Mouse (Mus musculus) B cell, adult 2 months (primary cell): Measurements from ENCODE around the gene Cdh15.

Experiments used
- DNase-seq, 2 experiments: peaks; one replicate each; pipeline ENCODE4 v3.0.0; 2022

The Cdh15 gene

GRCm38 (mm10) chr8:122847829-122848561 lies at the start of gene Cdh15:
Gene Cdh15 (plus strand): TSS chr8:122847966.
- peak; percentile 23 to 27 for DNase-seq

DNA sequence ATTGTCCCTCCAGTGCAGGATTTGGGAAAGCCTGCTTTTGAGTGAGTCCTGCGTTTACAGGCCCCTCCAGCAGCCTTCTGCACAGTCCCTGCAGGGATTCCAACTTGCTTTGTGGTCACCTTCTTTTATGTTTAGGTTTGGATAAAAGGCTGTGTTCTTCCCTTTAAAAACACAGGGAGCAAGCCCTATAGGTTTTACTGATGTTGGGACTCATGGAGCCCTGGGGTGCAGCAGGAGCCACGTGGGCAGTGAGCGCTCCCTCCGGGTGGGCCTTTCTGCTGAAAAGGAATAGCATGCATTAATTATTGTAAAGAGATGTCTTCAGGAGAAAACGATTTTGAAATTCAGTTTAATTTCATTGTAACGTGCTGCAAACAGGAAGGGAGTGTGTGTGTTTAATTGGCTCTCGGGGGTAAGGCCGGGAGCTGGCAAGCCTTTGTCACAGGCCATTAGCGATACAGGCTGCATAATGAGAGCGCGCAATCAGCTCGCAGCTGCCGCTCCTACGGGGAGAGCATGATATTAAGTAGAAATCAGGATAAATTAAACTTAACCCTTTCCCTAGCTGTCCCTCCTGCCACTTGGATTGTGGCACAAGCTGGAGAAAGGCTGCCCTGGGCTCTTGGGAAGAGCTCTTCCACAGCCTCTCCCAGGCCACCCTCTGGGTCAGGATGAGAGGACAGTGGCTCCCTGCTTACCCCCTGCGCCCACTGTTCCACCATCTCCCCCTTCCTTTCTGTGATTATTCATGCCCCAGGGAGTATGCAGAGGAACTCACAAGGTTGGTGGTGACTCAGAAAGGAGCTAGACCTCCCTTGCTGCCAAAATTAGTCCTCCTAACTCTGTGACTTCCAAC lies 43.6 kb upstream of the Cdh15 start:
- DNase-seq, result no peak

GRCm38 (mm10) chr8:122805349-122805748 lies 42.4 kb upstream of the Cdh15 start:
- no peak for DNase-seq

GRCm38 (mm10) chr8:122806956-122807538 lies 40.7 kb upstream of the Cdh15 start:
- DNase-seq, result no peak

GRCm38 (mm10) chr8:122807907-122808306 lies 39.9 kb upstream of the Cdh15 start:
- no peak for DNase-seq

- no peak for DNase-seq
Observed at GRCm38 (mm10) chr8:122810376-122810775, 37.4 kb upstream of the Cdh15 start.

- DNase-seq, result no peak
Observed at GRCm38 (mm10) chr8:122811870-122812494, 35.8 kb upstream of the Cdh15 start.

GRCm38 (mm10) chr8:122812610-122813250 lies 35.0 kb upstream of the Cdh15 start:
- peak; percentile 32 to 43 for DNase-seq

DNA sequence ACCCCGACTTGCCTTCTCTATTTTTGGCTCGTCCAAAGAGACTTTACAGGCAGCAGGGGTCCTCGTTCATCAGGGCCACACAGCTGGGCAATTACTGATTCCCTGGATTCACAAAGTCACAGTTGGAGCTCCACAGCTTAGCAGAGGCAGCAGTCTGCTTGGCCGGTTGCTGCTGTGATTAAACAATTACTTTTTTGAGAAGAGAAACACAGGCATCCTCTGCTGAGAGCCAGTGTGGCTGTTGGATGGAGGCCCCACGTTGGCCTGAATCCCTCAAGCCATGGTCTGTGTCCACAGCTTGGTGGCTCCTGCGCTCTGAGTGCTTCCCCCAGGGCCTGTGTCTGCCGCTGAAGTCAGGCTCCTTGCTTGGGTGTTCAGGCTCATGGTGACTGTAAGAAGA lies 33.2 kb upstream of the Cdh15 start:
- no peak for DNase-seq

GRCm38 (mm10) chr8:122816965-122817364 lies 30.8 kb upstream of the Cdh15 start:
- DNase-seq, result no peak

DNA sequence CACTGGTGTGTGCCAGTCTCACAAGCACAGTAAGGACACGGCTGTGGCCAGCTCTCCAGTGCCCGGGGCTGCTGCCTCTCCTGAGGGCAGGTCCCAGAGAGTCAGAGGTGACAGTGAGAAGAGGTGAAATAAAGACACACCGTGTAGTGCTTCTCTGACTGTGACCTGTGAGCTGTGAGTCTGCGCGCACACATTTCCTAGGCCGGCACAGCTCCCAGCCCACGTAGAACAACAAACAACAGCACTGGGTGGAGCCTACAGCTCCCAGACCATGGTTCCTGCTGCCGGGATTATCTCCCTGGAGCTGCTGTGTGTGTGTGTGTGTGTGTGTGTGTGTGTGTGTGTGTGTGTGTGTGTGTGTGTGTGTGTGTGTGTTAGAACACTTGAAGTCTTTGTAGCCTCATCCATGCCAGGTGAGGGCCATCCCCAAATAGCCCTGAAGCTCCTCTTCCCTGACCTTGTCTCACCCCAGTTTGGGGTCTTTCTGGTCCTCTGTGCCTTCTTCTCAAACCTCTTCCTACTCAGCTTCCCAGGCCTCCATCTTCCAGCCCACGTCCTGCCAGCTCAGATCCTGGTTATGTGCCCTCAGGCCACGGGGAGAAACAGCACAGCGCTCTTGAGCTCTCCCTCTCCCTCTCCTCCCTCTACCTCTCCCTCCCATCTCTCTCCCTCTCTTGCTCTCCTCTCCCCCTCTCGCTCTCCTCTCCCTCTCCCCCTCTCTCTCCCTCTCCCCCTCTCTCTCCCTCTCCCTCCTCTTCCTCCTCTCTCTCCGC lies 29.9 kb upstream of the Cdh15 start:
- DNase-seq, result no peak

- DNase-seq, result no peak
Observed at GRCm38 (mm10) chr8:122819776-122820175, 28.0 kb upstream of the Cdh15 start.

DNA sequence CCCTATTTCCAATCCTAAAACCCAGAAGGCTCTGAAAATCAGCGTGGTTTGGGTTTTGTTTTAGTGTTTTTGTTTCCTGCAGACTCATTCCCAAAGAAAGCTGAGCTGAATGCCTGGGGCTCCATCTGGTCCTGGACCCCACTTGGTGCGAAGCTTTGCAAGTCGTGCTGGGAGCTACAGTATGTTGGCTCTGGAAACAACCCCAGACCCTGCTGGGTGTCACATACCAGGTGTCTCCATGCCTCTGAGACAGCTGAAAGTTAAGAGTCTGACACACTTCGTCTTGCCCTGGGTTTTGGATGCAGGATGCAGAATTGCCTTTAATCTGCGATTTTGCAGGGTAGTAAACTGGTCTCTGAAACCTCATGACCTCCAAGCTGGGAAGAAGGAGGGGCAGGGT lies 23.2 kb upstream of the Cdh15 start:
- no peak for DNase-seq

DNA sequence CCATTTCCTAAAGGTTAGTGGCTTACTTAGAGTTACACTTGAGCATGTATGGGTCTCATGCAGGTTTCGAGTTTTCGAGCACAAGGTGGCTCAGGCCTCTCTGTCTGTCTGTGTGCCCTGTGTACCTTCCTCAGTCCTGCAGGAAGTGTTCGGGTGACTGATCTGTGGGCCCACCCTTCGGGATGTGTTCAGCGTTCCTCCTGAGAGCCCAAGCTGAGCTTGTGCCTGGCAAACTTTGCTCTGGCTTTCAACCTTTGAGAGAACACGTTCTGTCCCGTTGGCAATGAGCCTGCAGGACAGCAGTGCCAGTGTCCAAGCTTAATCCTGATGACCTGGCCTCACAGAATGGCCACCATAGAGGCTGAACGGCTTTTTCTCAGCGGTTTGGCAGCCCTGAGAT lies 22.8 kb upstream of the Cdh15 start:
- DNase-seq, result no peak

DNA sequence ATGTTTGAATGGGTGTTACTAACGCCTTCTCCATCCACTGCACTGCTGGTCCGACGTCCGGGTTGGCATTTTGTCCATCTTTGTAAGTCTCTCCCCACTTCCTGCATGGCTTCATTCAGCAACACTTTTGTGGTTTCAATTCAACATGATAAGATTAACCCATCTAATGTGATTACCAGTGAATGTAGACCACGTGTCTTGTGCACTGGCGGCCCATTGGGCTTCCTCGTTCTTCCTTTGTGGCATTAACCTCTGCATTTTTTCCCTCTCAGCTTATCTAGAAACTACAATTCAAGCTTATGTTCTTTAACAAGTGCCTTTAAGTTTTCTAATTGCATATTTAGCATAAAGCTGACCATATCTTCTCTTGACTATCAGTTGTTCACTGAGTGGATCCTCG lies 22.4 kb upstream of the Cdh15 start:
- DNase-seq, result no peak

DNA sequence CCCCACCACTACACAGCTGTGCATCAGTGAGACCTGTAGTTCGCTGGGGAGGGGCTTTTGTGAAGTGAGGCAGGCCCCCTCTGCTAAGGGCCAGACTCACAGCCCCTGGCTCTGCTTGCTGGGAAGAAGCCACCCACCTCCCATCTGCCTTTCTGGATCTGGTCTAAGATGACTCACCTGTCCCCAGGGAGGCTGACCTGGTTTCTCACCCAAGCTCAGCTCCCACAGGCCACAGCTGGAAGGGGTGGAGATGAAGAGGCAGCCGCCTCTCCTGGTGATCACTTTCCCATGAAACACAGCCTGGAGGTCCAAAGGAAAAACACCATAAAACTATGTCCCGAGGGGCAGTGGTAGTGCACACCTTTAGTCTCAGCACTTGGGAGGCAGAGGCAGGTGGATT lies 18.4 kb upstream of the Cdh15 start:
- DNase-seq, result no peak

GRCm38 (mm10) chr8:122830349-122831061 lies 17.3 kb upstream of the Cdh15 start:
- peak; percentile 98 for DNase-seq

DNA sequence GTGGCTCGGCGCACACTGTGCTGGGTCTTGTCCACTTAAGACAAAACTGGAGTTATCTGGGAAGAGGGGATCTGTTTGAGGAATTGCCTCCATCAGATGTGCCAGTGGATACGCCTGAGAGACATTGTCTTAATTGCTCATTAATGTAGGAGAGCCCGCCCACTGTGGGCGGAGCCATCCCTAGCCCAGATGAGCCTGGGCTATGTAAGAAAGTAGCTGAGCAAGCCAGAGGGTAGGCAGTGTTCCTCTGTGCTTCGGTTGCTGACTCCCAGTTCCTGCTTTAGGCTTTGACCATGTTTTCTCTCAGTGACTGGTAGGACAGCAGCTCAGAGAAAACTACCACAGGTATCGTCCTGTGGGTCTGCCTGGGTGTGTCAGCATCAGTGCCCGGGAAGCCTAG lies 13.3 kb upstream of the Cdh15 start:
- DNase-seq, result no peak

DNA sequence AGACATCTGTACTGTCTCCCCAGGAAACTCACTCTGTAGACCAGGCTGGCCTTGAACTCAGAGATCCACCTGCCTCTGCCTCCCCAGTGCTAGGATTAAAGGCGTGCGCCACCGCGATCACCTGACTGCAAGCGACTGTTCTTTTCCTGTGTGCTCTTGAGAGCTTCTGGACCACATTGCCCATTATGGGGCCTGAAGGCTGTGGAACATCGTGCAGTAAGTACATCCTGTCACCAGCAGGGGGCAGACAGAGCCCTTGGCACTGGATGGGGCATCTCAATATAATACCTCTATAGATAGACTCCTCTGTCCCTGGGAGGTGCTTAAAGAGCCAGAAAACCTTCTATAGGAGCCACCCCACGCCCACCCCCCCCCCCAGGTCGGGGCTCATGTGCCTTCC lies 12.8 kb upstream of the Cdh15 start:
- peak; percentile 86 to 88 for DNase-seq

DNA sequence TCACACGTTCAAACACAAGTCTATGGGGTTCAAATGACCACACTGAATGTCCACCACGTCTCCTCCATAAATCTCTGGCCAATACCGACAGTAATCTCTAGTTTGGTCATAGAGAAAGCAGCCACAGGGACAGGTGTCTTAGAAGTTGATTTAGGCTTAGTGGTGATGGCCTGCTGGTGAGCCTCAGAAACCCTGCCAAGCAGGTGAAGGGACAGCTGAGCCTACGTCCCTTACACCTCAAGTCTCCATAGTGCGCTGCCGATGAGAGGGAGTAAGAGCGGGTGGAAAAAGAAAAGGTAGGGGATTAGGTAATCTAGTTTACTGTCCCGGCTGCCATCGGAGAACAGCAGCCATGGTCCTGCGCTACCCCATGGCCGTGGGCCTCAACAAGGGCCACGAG lies 11.6 kb upstream of the Cdh15 start:
- no peak for DNase-seq

GRCm38 (mm10) chr8:122836696-122837095 lies 11.1 kb upstream of the Cdh15 start:
- no peak for DNase-seq
